Mouse (Mus musculus): ENCODE results near the gene Usf3.

Usf3 gene

DNA sequence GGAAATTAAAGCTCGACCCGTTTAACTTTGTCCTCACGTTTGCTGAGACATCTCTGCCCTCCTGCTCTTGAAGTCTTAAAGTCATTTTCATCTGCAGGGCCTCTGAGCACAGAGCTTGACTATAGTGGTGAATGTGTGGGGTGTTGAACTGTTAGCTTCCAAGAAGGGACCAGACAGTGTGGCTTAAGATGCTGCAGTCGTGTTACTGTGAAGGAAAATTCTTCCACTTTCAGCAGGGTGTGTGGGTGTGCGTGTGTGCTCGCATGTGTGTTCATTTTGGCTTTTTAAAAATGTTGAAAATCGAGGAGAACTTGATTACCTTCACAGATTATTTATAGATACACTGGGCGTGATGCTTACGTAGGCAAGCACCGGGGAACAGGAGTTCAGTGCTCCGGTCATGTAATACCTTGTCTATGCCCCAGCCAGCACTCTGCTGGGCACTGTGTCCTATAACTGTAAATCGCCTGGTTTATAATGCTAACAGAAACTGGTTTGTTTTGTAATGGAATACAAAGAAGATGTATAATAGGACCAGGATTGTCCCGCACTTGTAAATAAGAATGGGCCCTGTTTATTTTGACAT lies 53.8 kb downstream of the Usf3 start:
- no peak for DNase-seq (ENCODE audit: low spot score in 2 of 2)

DNA sequence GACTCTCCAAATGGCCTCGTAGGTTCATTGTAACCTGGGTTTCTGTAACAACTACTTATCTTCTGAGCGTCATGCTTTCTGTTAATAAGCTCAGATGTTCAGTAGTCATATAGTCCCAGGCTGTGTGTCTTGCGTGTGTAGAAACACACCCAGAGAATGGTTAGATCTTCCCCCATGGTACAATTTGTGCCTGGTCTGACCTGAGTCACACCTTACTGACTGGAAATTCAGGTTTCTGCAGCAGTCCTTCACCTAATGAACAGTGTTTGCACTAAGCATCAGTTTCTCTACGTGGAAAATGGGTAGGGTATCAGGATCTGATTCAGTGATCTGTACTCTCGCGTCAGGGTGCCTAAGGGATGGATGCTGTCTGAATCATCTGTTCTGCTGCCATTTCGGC lies 60.0 kb downstream of the Usf3 start:
- no peak for DNase-seq (ENCODE audit: low spot score in 2 of 2)

DNA sequence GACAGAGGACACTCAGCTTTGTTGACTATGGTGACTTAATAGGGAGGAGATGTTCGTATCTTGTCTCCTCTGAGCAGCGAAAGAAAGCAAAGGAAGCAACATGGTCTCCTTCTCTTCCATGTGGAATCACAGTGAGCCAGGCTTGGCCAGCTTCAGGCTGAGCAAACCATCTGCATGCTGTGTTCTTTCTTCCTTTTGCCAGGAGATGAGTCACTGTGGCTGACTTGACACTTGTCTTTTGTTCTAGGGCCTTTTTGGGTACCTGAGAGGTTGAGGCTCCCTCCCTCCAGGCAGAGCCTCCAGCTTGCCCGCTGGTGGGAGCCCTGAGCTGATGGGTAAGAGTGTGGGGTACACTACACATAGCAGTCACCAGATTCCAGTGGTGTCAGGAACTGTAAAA lies 64.8 kb downstream of the Usf3 start:
- DNase-seq (ENCODE audit: low spot score in 2 of 2) = no peak

DNA sequence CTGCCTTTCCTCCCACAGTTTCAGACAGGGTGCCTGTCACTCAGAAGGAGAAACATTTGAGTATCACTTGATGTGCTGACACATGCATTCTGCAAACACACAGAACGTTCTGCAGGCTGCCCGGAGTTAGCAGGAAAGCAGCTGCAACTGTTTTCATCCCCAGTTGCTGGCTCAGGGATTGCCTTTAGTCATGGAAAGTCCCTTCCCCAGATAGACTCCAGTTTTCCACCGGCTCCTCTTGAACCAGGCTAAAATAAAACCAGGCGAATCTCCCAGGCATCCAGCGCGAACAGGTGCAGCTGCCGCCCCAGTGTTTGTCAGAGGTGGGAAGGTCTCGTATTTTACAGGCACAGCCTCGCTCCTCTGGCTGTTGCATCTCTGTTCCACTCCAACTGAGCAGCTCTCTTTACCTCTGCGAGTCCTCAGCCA lies 65.8 kb downstream of the Usf3 start:
- DNase-seq (ENCODE audit: low spot score in 2 of 2) = no peak

DNA sequence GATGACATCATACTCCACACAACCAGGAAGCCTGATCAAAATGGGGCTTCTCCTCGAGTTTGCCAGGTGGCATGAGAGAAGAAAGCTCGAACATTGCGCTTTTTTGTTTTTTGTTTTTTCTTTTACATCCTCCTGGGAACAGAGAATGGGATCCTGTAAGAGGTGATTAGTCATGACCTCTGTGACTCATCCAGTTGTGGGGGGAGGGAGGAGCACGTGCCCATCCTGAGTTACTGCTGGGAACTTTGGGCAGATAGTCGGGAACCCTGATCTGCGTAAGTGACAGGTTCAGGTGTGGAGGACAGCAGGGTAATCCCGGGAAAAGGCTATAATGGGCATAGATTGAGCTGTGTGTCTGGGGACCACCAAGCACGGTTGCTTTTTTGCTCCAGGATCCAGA lies 67.4 kb downstream of the Usf3 start:
- DNase-seq (ENCODE audit: low spot score in 2 of 2) = no peak

DNA sequence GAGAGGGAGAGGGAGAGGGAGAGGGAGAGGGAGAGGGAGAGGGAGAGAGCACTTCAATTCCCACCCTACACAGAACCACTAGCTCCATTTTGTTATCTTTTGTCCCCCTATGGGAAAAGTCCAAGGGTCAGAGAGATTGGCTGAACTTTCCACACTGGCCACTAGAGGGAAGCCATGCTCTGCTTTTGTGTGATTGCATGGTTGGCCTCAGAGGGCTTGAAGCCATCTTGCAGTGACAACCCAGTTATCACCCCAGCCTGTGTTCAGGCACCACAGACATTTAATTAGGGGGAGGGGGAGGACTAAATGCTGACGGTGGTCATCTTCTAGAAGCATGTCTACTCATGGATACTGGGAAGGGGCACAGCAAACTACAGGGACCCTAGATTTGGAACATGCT lies 69.6 kb downstream of the Usf3 start:
- DNase-seq (ENCODE audit: low spot score in 2 of 2) = peak; percentile 63 to 75

DNA sequence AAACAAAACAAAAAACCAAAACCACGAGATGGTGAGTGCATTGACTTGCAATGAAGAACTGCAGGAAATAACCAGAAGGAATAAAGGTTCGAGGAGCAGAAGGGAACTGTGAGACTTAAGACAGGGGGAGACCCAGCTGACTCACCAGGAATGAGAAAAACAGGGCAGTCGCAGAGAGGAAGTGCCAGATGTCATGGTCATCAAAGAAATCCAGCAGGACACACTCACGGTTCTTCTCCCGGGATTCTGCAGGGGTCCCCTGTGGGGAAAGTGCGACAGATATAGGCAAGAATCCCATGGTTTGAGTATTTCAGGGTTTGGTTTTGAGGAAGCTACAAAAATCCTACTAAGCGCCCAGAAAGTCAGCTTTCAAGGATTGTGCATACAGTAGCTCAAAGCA lies 70.3 kb downstream of the Usf3 start:
- no peak for DNase-seq (ENCODE audit: low spot score in 2 of 2)

DNA sequence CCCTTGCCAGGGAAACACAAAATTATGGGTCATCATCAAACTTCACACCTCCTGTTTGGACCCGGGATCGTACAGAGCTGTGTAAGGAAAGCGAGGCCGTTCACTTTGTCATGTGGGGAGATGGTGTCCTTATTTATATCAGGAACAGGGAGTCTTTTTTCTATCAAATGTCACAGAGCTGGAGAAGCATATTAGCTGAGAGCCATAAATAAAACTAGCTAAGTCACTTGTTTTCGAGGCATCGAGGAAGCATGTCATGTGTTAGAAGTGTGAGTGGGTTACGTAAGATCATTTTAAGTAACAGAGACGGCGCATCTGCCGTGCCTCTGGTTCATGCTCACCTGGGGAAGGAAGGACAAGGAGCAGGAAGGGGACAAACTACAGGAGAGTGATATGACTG lies 76.9 kb downstream of the Usf3 start:
- no peak for DNase-seq (ENCODE audit: low spot score in 2 of 2)

DNA sequence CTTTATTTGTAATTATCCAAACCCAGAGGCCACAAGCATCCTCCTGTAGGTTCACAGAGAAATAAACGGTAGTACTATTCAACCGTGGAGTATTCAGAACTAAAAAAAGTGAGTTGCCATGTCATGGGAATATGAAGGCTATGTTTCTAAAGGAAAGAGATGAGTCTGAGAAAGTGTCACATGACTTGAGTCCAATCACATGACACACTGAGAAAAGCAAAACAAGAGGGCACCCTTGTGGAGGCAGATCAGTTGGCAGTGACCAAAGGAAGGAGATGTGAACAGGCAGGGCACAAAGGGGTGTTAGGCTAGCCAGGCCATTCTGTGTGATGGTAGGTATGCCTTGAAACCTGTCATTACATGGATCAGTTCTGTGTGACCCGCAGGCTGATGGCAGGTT lies 79.7 kb downstream of the Usf3 start:
- no peak for DNase-seq (ENCODE audit: low spot score in 2 of 2)

DNA sequence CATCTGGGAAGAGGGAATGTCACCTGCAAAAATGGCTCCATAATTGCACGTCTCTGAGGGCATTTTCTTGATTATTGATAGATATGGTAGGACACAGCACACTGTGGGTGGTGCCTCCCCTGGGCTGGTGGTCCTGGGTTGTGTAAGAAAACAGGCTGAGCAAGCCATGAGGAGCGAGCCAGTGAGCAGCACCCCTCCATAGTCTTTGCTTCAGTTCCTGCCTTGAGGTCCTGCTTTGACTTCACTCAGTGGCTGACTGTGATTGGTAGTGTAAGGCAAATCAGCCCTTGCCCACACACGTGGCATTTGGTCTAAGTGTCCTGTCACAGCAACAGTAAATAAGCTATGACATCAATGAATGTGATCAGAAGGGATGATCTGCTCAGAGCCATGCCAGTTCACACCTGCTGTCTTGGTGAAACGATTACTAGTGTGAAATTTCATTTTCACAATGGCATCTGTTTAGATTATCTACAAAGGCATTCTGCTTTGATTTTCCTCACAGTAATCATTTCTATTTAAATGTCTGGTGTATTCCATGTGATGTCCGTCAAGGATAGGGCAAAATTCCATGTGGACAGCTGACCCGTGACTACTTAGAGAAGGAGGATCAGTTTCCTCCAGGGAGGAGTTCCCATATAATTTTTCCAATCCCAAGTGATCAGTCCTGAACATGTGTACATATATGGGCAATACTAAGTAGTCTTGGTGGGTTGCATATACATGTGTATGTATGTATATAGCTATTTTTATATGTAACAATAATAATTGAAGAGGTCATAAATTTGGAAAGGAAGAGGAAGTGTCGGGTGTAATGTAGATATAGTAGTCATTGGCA lies 81.0 kb downstream of the Usf3 start:
- DNase-seq (ENCODE audit: low spot score in 2 of 2) = no peak

DNA sequence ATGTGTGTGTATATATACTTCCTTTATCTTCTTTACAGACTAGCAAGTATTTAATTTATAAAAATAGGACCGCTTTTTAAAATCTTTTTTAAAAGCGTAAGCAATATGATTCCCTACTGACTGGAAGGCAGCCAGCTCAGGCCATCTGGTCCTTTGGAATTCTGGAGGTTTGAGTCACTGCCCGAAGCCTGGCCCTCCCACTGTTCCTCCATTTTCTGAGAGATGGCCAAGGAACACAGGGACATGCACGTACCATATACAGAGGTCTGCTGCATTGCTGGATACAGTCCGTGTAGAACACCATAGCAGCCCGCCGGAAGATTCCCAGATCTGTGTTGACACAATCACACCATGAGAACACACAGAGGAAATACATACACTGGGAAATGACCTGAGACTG lies 81.7 kb downstream of the Usf3 start:
- DNase-seq (ENCODE audit: low spot score in 2 of 2) = no peak

DNA sequence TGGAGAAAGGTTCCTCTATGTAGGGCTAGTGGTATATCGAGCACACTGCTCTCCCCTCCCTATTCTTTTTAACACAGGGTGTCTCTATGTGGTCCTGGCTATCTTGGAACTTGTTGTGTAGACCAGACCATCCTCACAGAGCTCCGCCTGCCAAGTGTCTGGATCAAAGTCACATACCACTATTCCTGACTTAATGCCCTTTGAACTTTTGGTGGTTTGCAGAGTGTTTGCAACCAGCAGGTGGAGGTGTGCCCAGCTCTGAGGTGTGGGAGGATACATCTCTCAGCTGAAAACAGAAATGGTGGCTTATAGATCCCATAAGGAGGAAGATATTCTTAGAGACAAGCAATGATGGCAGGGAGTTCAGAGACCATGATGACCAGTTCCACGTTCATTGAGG lies 84.4 kb downstream of the Usf3 start:
- DNase-seq (ENCODE audit: low spot score in 2 of 2) = no peak

DNA sequence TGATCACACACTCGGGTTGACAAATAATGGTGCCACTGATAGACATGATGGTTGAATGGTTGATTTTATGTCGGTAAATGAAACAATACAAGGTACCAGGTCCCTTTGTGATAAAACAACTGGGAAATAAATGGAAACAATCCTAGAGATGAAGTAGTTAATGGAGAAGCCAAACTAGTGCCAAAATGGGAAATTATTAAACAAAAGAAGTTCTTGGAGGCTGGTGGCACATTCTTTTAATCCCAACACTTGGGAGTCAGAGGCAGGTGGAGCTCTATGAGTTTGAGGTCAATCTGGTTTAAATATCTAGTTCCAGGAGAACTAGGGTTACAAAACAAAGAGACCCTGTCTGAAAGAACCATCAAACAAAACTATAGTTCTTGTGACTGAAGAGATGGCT lies 91.9 kb downstream of the Usf3 start:
- no peak for DNase-seq (ENCODE audit: low spot score in 2 of 2)

DNA sequence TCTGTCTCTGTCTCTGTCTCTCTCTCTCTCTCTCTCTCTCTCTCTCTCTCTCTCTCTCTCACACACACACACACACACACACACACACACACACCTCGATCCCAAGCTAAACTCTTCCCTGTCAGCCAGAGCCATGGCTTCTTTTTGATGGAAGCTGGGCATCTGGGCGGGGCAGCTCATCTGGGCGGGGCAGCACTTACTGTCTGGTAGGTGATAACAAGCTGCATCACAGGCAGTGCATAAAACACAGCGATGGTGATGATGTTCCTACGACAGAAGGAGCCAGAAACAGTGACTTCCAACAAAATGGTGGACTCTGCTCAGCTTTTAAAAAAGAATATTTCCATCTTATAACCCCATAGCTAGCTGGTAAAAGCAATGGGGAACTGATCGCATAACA lies 92.5 kb downstream of the Usf3 start:
- DNase-seq (ENCODE audit: low spot score in 2 of 2) = peak in 1 of 2 experiments; percentile 9

DNA sequence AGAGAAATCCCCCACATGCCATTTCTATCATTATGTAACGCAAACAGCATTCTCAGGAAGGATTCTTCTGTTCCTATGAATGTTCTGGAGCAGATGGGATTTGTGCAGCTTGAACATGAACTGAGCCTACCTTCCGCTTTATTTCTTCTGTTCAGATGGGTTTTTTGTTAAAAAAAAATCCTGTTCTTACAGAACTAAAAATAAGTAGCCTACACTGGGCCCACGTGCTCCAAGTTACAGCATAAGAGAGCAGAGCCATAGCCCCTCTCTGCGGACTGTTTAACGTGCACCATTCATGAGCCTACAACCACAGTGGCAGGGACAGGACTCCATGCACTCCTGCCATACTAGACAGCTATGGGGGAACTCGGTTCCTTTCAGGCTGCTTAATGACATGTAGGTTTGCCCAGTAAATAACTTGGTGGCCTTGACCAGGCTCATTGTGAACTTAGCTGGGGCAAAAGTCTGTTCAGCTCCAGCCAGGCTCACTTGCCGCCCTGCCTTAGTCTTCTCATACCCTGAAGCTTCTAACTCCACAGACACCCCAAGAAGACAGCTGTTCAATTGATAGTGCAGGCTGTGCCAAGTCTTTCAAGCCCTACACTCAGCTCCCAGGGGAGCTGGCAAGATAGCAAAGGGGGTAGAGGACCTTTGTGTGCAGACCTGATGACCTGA lies 95.6 kb downstream of the Usf3 start:
- DNase-seq (ENCODE audit: low spot score in 2 of 2) = no peak

DNA sequence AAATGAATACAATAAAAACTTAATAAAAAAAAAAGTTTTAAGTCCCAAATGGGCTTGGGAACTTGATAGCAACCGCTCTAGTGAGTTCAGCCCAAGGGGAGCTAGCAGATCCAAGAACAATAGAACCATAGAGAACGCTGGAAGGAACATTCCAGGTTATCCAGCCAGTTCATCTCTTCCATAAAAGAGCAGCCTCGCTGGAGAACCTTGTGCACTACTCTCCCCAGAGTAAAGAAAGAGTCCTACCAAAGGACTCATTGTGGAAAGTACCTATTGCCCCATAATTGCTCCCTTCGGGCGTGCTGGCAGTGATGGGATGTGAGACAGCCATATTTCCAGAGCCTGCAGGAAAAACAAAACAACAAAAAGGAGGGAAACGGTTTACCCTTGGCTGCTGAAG lies 96.5 kb downstream of the Usf3 start:
- DNase-seq (ENCODE audit: low spot score in 2 of 2) = no peak

DNA sequence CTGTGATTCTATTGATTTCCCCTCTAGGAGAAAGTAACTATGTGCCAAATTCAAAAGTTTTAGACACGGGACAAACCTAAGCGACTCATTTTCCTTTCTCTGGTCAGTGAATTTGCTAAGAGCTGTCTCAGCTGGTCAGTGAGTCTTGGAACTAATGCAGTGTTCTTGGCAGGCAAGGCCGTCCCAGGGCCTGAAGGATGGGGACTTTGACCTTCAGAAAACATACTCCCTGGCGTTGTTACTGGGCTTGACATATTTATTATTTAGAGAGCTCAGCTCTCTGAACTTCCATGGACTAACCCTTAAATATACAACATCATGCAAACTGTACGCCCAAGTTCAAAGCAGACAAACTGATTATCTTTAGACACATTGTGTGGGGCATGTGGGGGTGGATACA lies 97.6 kb downstream of the Usf3 start:
- no peak for DNase-seq (ENCODE audit: low spot score in 2 of 2)

DNA sequence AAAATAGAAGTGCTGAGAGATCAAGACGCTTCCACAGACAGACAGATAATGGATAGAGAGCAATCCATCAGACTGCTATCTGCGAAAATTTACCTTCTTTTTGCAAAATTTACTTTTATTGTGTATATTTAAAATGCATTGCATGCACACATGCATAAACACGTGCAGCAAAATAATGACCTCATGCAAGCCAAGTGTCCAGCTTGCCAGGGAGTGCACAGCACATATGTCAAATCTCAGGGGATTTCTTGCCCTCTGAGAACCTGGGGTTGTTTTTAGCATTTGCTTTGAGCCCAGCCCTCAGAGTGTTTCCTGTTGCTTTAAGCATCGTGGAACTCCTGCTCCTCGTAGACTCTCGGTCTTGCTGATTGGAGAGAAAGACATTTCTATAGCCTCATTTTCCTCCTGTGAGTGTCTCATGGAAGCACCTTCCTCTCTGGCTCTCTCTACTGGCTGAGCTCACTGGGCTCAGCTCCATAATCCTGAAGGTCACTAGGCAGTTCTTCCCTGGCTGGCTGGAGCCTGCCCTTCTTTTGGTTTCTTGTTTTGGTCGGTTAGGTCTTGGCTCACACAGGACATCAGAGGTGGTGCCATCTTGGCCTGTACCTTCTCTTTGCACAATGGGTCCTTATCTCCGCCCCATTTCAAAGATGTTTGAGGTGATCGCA lies 98.5 kb downstream of the Usf3 start:
- peak in 1 of 2 experiments; percentile 5 for DNase-seq (ENCODE audit: low spot score in 2 of 2)

All from spleen, postnatal 36 days (tissue).